Comparison of ENCODE assay signal across 8 mouse cellular contexts in the genomic region with DNA sequence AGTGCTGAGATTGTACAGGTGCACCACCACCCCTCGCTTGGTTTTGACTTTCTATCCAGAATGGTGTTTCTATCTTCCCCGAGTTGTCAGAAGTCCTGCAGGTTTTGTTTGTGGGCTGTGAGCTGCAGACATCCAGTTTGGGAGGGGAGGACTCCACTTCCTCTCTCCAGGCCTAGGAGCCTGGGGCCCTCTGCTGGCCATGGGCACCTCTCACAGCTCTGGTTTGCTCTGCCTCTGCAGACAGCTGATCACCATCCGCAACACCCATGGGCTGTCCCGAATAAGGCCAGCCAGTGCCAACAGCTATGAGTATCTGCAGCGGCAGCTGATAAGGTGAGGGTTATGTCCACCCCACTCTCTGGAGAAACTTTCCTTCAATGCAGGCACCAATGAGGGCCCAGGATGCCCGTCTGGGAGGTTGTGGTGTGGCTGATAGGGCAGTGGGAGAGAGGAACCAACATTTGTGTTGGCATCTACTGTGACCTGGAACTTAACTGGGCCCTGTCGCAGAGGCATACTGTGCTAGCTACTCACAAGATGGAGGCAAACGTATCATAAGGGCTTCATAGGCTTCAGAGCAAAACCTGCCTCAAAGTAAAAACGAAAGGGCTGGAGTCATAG. TPM values are rescaled to one million over a fixed set of nuclear protein-coding genes. Genes with fewer than 3 reads are reported as not detected.
DNase-seq lines count a peak whose midpoint lies in the region; ATAC-seq lines count a peak whose summit lies in the region.

No protein-coding gene starts in this region.

- H3K4me3 ChIP-seq in intestine, embryonic 16.5 days (ENCODE audit: low read length), result no peak overlapping the region
- H3K4me3 ChIP-seq in limb, embryonic 15.5 days, result no peak overlapping the region
- H3K4me3 ChIP-seq in midbrain, embryonic 15.5 days, result no peak overlapping the region

- H3K36me3 ChIP-seq in intestine, embryonic 16.5 days (ENCODE audit: control insufficient read depth, insufficient read depth, low read length), result no peaks in the 10 kb centered on the region
- no peaks in the 10 kb centered on the region for H3K36me3 ChIP-seq in limb, embryonic 15.5 days
- H3K36me3 ChIP-seq in midbrain, embryonic 15.5 days (replicated peaks), result no peaks in the 10 kb centered on the region

- H3K9me3 ChIP-seq in intestine, embryonic 16.5 days (ENCODE audit: control insufficient read depth, low read length), result no peaks in the 10 kb centered on the region
- no peaks in the 10 kb centered on the region for H3K9me3 ChIP-seq in limb, embryonic 15.5 days
- no peaks in the 10 kb centered on the region for H3K9me3 ChIP-seq in midbrain, embryonic 15.5 days

- H3K27ac ChIP-seq in intestine, embryonic 16.5 days (ENCODE audit: low read length), result no peak overlapping the region
- H3K27ac ChIP-seq in limb, embryonic 15.5 days, result no peak overlapping the region
- no peak overlapping the region for H3K27ac ChIP-seq in midbrain, embryonic 15.5 days

- 0 out of 2 replicates have a peak, but pooled peaks cover 4% of the 10 kb centered on the region for H3K4me1 ChIP-seq in intestine, embryonic 16.5 days (ENCODE audit: control insufficient read depth, insufficient read depth, low read length)
- peaks cover 21% of the 10 kb centered on the region for H3K4me1 ChIP-seq in limb, embryonic 15.5 days
- no peaks in the 10 kb centered on the region for H3K4me1 ChIP-seq in midbrain, embryonic 15.5 days

- no peak overlapping the region for H3K4me2 ChIP-seq in intestine, embryonic 16.5 days (ENCODE audit: low read depth, low read length)
- no peak overlapping the region for H3K4me2 ChIP-seq in limb, embryonic 15.5 days
- no peak overlapping the region for H3K4me2 ChIP-seq in midbrain, embryonic 15.5 days

- peak; percentile 95 for ATAC-seq in granulocyte monocyte progenitor cell, adult 5-6 weeks (replicated peaks; ENCODE audit: poor library complexity, severe bottlenecking)
- peak; percentile 79 for ATAC-seq in intestine, embryonic 16.5 days
- ATAC-seq in limb, embryonic 15.5 days (ENCODE audit: insufficient number of reproducible peaks, low FRiP score, low TSS enrichment, low read depth), result peak; percentile 45; the same call in 1 of the 2 replicates
- ATAC-seq in midbrain, embryonic 15.5 days (replicated peaks), result peak; percentile 66; the same call in 1 of the 2 replicates

- H3K9ac ChIP-seq in intestine, embryonic 16.5 days (ENCODE audit: low read depth, low read length), result no peak overlapping the region
- no peak overlapping the region for H3K9ac ChIP-seq in limb, embryonic 15.5 days
- no peak overlapping the region for H3K9ac ChIP-seq in midbrain, embryonic 15.5 days

- H3K27me3 ChIP-seq in intestine, embryonic 16.5 days (replicated peaks; ENCODE audit: control insufficient read depth, insufficient read depth, low read length), result no peaks in the 10 kb centered on the region
- no peaks in the 10 kb centered on the region for H3K27me3 ChIP-seq in limb, embryonic 15.5 days
- H3K27me3 ChIP-seq in midbrain, embryonic 15.5 days (replicated peaks), result no peaks in the 10 kb centered on the region

- 50% methylated on average over 9 of the region's 9 CpGs for WGBS in intestine, embryonic 16.5 days
- WGBS in limb, embryonic 15.5 days, result 50% methylated on average over 9 of the region's 9 CpGs
- 53% methylated on average over 9 of the region's 9 CpGs for WGBS in midbrain, embryonic 15.5 days

- peak; percentile 64 to 76 for DNase-seq in left cerebral cortex, adult 18-20 months (ENCODE audit: low spot score in 2 of 2)
- DNase-seq in left cerebral cortex, adult 11 months (ENCODE audit: low spot score), result no peak
- DNase-seq in embryo, embryonic 10.5 days (ENCODE audit: low spot score), result peak; percentile 70
- DNase-seq in spleen, postnatal 14 days (ENCODE audit: low spot score in 2 of 2), result peak; percentile 44 to 62

RNA-seq across cellular contexts. Expression of gene Ubald1, which starts 17.1 kb away (rescaled TPM):
- total RNA-seq in left cerebral cortex, adult 18-20 months (2021), result 10 to 100 TPM; 86.5 to 95.6 TPM
- total RNA-seq in granulocyte monocyte progenitor cell, adult 5-6 weeks (2014; fragmentation: Nextera tagmentation), result 37.0 and 39.8 TPM in 2 replicates
- total RNA-seq in granulocyte monocyte progenitor cell, adult 5-6 weeks (2017), result 11.4 and 14.1 TPM in 2 replicates
- 33.7 and 35.5 TPM in 2 replicates for polyA plus RNA-seq in intestine, embryonic 16.5 days (2015; fragmentation: Nextera tagmentation; extraction: Ambion mirVana)
- polyA plus RNA-seq in limb, embryonic 15.5 days (2015; fragmentation: Nextera tagmentation; extraction: Ambion mirVana), result 43.4 and 49.3 TPM in 2 replicates
- polyA plus RNA-seq in midbrain, embryonic 15.5 days (2015; fragmentation: Nextera tagmentation; extraction: Ambion mirVana), result 58.2 and 58.7 TPM in 2 replicates

RNA-seq across cellular contexts. Expression of gene Mgrn1, which starts 23.1 kb away (rescaled TPM):
- total RNA-seq in left cerebral cortex, adult 18-20 months (2021), result 100 to 1,000 TPM; 213 to 223 TPM
- total RNA-seq in granulocyte monocyte progenitor cell, adult 5-6 weeks (2014; fragmentation: Nextera tagmentation), result 28.3 and 33.5 TPM in 2 replicates
- total RNA-seq in granulocyte monocyte progenitor cell, adult 5-6 weeks (2017), result 16.6 and 21.6 TPM in 2 replicates
- 82.7 and 84.6 TPM in 2 replicates for polyA plus RNA-seq in intestine, embryonic 16.5 days (2015; fragmentation: Nextera tagmentation; extraction: Ambion mirVana)
- 85.9 and 89.9 TPM in 2 replicates for polyA plus RNA-seq in limb, embryonic 15.5 days (2015; fragmentation: Nextera tagmentation; extraction: Ambion mirVana)
- polyA plus RNA-seq in midbrain, embryonic 15.5 days (2015; fragmentation: Nextera tagmentation; extraction: Ambion mirVana), result 124 and 131 TPM in 2 replicates

RNA-seq across cellular contexts. Expression of gene 4930562C15Rik, which starts 27.8 kb away (rescaled TPM):
- total RNA-seq in left cerebral cortex, adult 18-20 months (2021), result not detected
- not detected in 2 replicates for total RNA-seq in granulocyte monocyte progenitor cell, adult 5-6 weeks (2014; fragmentation: Nextera tagmentation)
- 0.65 TPM in 1 of 2 replicates, not detected in the other for total RNA-seq in granulocyte monocyte progenitor cell, adult 5-6 weeks (2017)
- polyA plus RNA-seq in intestine, embryonic 16.5 days (2015; fragmentation: Nextera tagmentation; extraction: Ambion mirVana), result 0.09 and 0.22 TPM in 2 replicates
- 0.24 and 0.88 TPM in 2 replicates for polyA plus RNA-seq in limb, embryonic 15.5 days (2015; fragmentation: Nextera tagmentation; extraction: Ambion mirVana)
- 0.19 and 0.52 TPM in 2 replicates for polyA plus RNA-seq in midbrain, embryonic 15.5 days (2015; fragmentation: Nextera tagmentation; extraction: Ambion mirVana)

Comparison
In these comparisons a context has a peak if more than half of its experiments do, and no peak if none do; other contexts are left out.
1. ATAC-seq: peak in every context shown above with its lines; median percentile 95 in granulocyte monocyte progenitor cell, adult 5-6 weeks; 79 in intestine, embryonic 16.5 days; 66 in midbrain, embryonic 15.5 days; 45 in limb, embryonic 15.5 days.